Mouse (Mus musculus): Measurements from ENCODE around the gene Lingo1.

Gene Lingo1

GRCm38 (mm10) chr9:56795721-56796655 lies at the start of gene Lingo1:
Gene Lingo1, minus strand, starts transcription at chr9:56796468.
- no peak for DNase-seq (ENCODE audit: low read depth, low spot score)

GRCm38 (mm10) chr9:56844644-56845043 lies 48.4 kb upstream of the Lingo1 start:
- no peak for DNase-seq (ENCODE audit: low read depth, low spot score)

GRCm38 (mm10) chr9:56843679-56844188 lies 47.5 kb upstream of the Lingo1 start:
- peak; percentile 43 for DNase-seq (ENCODE audit: low read depth, low spot score)

DNA sequence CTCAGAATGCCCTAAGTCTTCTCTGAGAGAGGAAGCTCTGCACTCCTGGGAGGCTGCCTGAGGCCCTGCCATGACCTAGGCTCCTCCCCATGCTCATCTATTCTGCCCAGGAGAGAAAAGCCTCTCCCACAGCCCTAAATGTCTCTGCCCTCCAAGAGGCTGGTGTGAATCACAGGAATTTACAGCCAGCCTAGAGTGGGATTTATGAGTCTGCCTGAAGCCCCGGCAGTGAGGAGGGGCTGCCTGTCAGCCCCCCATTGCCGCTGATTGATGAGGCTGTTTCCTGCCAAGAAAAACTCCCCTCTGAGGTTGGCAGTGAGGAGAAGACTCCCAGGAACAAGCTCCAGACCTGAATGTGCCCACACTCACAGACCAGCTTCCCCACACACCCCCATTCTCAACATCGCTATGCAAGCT lies 46.0 kb upstream of the Lingo1 start:
- DNase-seq (ENCODE audit: low read depth, low spot score), result no peak

GRCm38 (mm10) chr9:56841864-56842263 lies 45.6 kb upstream of the Lingo1 start:
- no peak for DNase-seq (ENCODE audit: low read depth, low spot score)

GRCm38 (mm10) chr9:56840721-56841120 lies 44.5 kb upstream of the Lingo1 start:
- no peak for DNase-seq (ENCODE audit: low read depth, low spot score)

GRCm38 (mm10) chr9:56835152-56835551 lies 38.9 kb upstream of the Lingo1 start:
- DNase-seq (ENCODE audit: low read depth, low spot score), result no peak

GRCm38 (mm10) chr9:56832900-56833299 lies 36.6 kb upstream of the Lingo1 start:
- DNase-seq (ENCODE audit: low read depth, low spot score), result no peak

GRCm38 (mm10) chr9:56831904-56832303 lies 35.6 kb upstream of the Lingo1 start:
- DNase-seq (ENCODE audit: low read depth, low spot score), result no peak

GRCm38 (mm10) chr9:56830162-56830561 lies 33.9 kb upstream of the Lingo1 start:
- DNase-seq (ENCODE audit: low read depth, low spot score), result no peak

GRCm38 (mm10) chr9:56828841-56829240 lies 32.6 kb upstream of the Lingo1 start:
- no peak for DNase-seq (ENCODE audit: low read depth, low spot score)

DNA sequence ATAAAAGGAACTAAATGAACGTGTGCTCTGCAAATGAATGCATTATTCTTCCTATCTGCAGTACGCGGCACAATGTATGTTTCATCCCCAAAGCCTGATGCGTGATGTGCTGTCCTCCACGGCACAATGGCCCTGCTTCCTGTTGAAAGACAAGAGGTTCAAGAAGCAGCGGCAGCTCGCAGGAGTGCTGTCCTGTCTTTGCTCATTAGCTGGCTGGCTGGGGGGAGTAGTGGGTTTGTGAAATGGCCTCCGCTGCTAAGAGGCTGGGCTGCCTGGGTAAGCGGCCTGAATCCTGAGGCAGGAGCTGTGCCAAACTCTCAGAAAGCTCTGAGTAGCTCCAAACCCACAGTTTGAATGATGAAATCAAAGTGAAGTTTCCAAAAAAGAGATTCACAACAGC lies 31.9 kb upstream of the Lingo1 start:
- DNase-seq (ENCODE audit: low read depth, low spot score), result no peak

DNA sequence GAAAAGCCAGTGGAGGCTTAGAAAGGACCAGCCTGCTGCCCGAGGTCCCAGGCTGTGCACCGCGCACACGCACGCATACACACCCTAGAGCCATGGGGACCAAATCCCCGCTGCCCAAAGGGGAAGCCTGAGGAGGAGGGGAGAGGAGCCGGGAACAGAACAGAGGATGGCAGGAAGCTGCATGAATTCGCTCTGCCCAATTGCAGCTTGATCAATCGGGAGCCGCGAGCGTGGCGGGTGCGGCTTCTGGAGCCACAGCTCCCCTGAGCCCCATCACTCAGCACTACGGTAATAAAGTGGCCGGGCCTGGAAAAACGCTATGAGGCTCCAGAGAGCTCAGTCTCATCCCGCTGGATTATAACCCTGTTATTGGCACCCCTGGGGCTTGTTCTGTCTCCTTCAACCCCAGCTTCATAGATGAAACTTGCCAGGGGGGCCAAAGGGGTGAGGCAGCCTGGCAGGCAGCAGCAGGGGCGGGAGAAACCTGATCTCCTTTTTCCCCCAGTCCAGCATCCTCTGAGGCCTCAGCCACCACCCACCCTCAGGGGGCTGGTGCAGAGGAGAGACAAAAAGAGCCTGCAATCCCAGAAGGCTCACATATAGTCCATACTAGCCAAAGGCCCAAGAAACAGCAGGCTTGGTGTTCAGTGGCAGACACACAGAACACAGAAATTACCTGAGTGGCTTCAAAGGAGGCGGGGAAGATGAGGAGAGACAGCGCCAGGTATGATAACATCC lies 29.4 kb upstream of the Lingo1 start:
- no peak for DNase-seq (ENCODE audit: low read depth, low spot score)

DNA sequence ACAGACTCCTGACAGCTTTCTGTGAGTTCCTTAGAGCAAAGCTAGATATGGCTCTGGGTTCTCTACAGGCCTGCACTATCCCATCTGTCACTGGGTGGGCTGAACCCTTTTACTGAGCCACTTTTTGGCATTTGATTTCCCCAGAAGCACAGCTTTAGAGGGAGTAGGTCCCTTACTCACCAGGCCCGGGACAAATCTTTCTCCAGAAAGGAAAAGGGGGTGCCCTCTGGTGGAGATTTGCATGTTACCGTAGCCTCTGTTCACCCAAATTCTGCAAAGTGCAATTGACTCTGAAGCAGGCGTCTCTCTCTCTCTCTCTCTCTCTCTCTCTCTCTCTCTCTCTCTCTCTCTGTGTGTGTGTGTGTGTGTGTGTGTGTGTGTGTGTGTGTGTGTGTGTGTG lies 28.6 kb upstream of the Lingo1 start:
- no peak for DNase-seq (ENCODE audit: low read depth, low spot score)

DNA sequence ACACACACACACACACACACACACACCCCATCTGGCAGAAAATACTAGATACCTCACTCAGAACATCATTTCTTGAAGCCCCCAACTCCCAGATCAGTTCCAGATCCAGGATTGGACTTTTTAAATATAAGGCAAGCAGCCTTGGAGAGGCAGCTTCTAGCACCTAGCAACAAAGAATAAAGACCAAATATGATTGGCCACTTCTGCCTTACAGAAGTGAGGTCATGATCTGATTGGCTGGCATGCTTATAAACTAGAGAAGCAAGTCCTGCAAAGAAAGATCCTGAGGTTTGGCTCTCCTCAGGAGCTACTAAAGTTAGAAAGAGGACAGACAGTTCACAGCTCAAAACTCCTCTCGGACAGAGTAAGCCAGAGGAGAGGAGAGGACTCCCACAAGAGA lies 14.6 kb upstream of the Lingo1 start:
- no peak for DNase-seq (ENCODE audit: low read depth, low spot score)

GRCm38 (mm10) chr9:56807990-56808389 lies 11.7 kb upstream of the Lingo1 start:
- DNase-seq (ENCODE audit: low read depth, low spot score), result no peak

DNA sequence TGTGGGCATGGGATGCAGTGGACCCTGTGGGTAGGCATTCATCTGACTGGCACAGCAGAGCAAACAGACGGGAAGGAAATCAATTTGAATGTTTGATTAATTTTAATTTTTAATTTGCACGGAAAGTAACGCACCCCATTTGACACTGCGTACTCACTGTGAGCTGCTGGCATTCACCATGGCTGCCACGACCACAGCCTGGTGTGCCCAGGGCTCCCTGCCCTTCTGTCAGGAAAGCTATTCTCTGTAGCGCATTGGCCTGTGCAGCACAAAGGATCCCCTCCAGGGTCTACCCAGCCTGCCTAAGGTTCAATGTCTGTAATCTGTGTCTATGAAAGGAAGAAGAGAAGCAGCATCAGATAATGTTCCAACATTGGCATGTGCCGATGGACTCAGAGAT lies 6.9 kb upstream of the Lingo1 start:
- no peak for DNase-seq (ENCODE audit: low read depth, low spot score)

- peak; percentile 20 for DNase-seq (ENCODE audit: low read depth, low spot score)
Measured at GRCm38 (mm10) chr9:56797876-56798275, 1.6 kb upstream of the Lingo1 start.

GRCm38 (mm10) chr9:56796656-56797131 lies 426 bp upstream of the Lingo1 start:
- DNase-seq (ENCODE audit: low read depth, low spot score), result no peak

GRCm38 (mm10) chr9:56791696-56792261 lies 4.5 kb downstream of the Lingo1 start:
- no peak for DNase-seq (ENCODE audit: low read depth, low spot score)

DNA sequence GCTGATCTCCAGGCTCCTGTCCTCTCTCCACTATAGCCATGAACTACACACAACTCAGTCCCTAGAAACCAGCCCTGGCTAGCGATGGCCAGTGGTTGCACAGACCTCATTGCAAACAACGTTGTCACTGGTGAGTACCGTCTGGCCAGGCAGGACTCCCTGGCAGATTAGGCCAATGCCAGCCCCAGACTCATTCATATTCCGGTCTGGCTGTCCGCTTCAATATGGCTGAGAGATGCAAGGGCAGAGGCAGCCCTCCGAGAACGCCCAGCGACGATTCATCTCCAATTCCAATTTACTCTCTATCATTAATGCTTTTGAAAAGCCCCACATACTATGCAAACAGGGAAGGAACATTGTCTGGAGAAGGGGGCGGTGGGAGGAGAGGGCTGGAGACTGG lies 11.7 kb downstream of the Lingo1 start:
- no peak for DNase-seq (ENCODE audit: low read depth, low spot score)

Measured in retina, adult 2 months (tissue).